Mouse (Mus musculus) forebrain, embryonic 11.5 days (tissue): Measurements from ENCODE around the gene Gbf1. TPM values are rescaled to one million over a fixed set of nuclear protein-coding genes. Genes with fewer than 3 reads are reported as not detected.

Experiments
- ATAC-seq: fragments of 200-750 bp; cut with Nextera tagmentation; replicated peaks from 2 replicates; pipeline ENCODE4 v1.8.0; 2017; ENCODE audit warnings: moderate TSS enrichment; ENCODE audit not compliant: low FRiP score
- DNase-seq: peaks from one replicate; pipeline ENCODE4 v3.0.0-alpha.2; 2017; ENCODE audit warnings: low spot score
- H3K27ac ChIP-seq: fragments of 300-500 bp; sonication (generic); 2 replicates; pipeline ENCODE4 v1.5.1; 2014; ENCODE audit warnings: low read depth, low read length
- H3K27me3 ChIP-seq: fragments of 300-500 bp; sonication (generic); 2 replicates; pipeline ENCODE4 v1.6.1; 2014; ENCODE audit warnings: mild to moderate bottlenecking, low read length, mixed read lengths; ENCODE audit not compliant: control insufficient read depth, insufficient read depth
- H3K36me3 ChIP-seq: fragments of 300-500 bp; sonication (generic); 2 replicates; pipeline ENCODE4 v1.6.1; 2014; ENCODE audit warnings: mild to moderate bottlenecking, low read length, moderate library complexity, mixed read lengths; ENCODE audit not compliant: control insufficient read depth, insufficient read depth
- H3K4me1 ChIP-seq: fragments of 300-500 bp; sonication (generic); replicated peaks from 2 replicates; pipeline ENCODE4 v1.6.1; 2014; ENCODE audit warnings: low read length, mixed read lengths; ENCODE audit not compliant: control insufficient read depth, insufficient read depth
- H3K4me2 ChIP-seq: fragments of 300-500 bp; sonication (generic); 2 replicates; pipeline ENCODE4 v1.6.1; 2014; ENCODE audit warnings: low read depth, mild to moderate bottlenecking, low read length, moderate library complexity, mixed read lengths; ENCODE audit not compliant: severe bottlenecking
- H3K4me3 ChIP-seq: fragments of 300-500 bp; sonication (generic); 2 replicates; pipeline ENCODE4 v1.5.1; 2014; ENCODE audit warnings: low read depth, low read length
- H3K9ac ChIP-seq: fragments of 300-500 bp; sonication (generic); 2 replicates; pipeline ENCODE4 v1.6.1; 2014; ENCODE audit warnings: low read length
- H3K9me3 ChIP-seq: fragments of 300-500 bp; sonication (generic); 2 replicates; pipeline ENCODE4 v1.6.1; 2016; ENCODE audit warnings: low read length, mixed read lengths; ENCODE audit not compliant: control insufficient read depth
- WGBS: fragments of 180-500 bp; shearing (Covaris S2); extraction: QIAGEN DNeasy Blood & Tissue Kit; methylation state at CpG from one replicate; pipeline ENCODE4 v1.1.7; 2014; 5-methylcytosine and 5-hydroxymethylcytosine counted together
- polyA plus RNA-seq: library from polyadenylated mRNA; unstranded; fragments of >200 nt; fragmentation: Nextera tagmentation; extraction: Ambion mirVana; gene quantifications from 2 replicates; pipeline ENCODE4 v1.2.1, GENCODE M21; 2014

Gene Gbf1
- polyA plus RNA-seq, 1 experiment from 2014 or later, result 49.0 TPM

GRCm38 (mm10) chr19:46308706-46309435 is 156.6 kb downstream of the Gbf1 start:
- DNase-seq (peak; percentile 94), ATAC-seq (peak; percentile 22)
- Histone ChIP-seq H3K27me3 (peaks cover 32% of the 10 kb centered on the region), H3K27ac (no peak overlapping the region), H3K9ac (peak overlapping the region; percentile 20; the same call in 1 of the 2 replicates), H3K4me2 (peak overlapping the region; percentile 74), H3K4me3 (peak overlapping the region; percentile 22), H3K36me3 (no peaks in the 10 kb centered on the region), H3K9me3 (no peaks in the 10 kb centered on the region), H3K4me1 (peaks cover 9% of the 10 kb centered on the region)
- WGBS, result under 1% methylated on average over 47 of the region's 47 CpGs

GRCm38 (mm10) chr19:46309651-46310305 is 157.5 kb downstream of the Gbf1 start:
- Histone ChIP-seq H3K9ac (no peak overlapping the region), H3K9me3 (no peaks in the 10 kb centered on the region), H3K27me3 (peaks cover 41% of the 10 kb centered on the region), H3K4me1 (peaks cover 8% of the 10 kb centered on the region), H3K4me2 (no peak overlapping the region), H3K27ac (no peak overlapping the region), H3K4me3 (no peak overlapping the region), H3K36me3 (no peaks in the 10 kb centered on the region)
- ATAC-seq (no peak), DNase-seq (peak; percentile 50)
- WGBS, result 84% methylated on average over 21 of the region's 21 CpGs

GRCm38 (mm10) chr19:46310312-46310865 is 158.1 kb downstream of the Gbf1 start:
- H3K9me3 ChIP-seq, result no peaks in the 10 kb centered on the region
- H3K4me2 ChIP-seq, result no peak overlapping the region
- H3K4me1 ChIP-seq, result peaks cover 3% of the 10 kb centered on the region; the same call in 1 of the 2 replicates
- 86% methylated on average over 12 of the region's 12 CpGs for WGBS
- no peak overlapping the region for H3K9ac ChIP-seq
- H3K27me3 ChIP-seq, result peaks cover 47% of the 10 kb centered on the region
- H3K4me3 ChIP-seq, result no peak overlapping the region
- no peak overlapping the region for H3K27ac ChIP-seq
- ATAC-seq, result no peak
- peak; percentile 50 for DNase-seq
- no peaks in the 10 kb centered on the region for H3K36me3 ChIP-seq

GRCm38 (mm10) chr19:46311341-46311740 is 159.0 kb downstream of the Gbf1 start:
- ATAC-seq (no peak), DNase-seq (peak; percentile 43)
- 86% methylated on average over 9 of the region's 9 CpGs for WGBS

GRCm38 (mm10) chr19:46312566-46312965 is 160.3 kb downstream of the Gbf1 start:
- no peak for ATAC-seq
- 90% methylated on average over 21 of the region's 21 CpGs for WGBS

More at GRCm38 (mm10) chr19:46311341-46311740, 159.0 kb downstream of the Gbf1 start:
- H3K4me1 ChIP-seq, result 0 out of 2 replicates have a peak, but pooled peaks cover 3% of the 10 kb centered on the region
- H3K36me3 ChIP-seq, result no peaks in the 10 kb centered on the region
- no peak overlapping the region for H3K4me3 ChIP-seq
- H3K4me2 ChIP-seq, result no peak overlapping the region
- peaks cover 55% of the 10 kb centered on the region for H3K27me3 ChIP-seq
- H3K27ac ChIP-seq, result no peak overlapping the region
- no peaks in the 10 kb centered on the region for H3K9me3 ChIP-seq
- H3K9ac ChIP-seq, result no peak overlapping the region

GRCm38 (mm10) chr19:46313116-46313515 is 160.8 kb downstream of the Gbf1 start:
- Histone ChIP-seq H3K36me3 (no peaks in the 10 kb centered on the region), H3K4me1 (peaks cover 13% of the 10 kb centered on the region; the same call in 1 of the 2 replicates), H3K9ac (no peak overlapping the region), H3K4me2 (no peak overlapping the region), H3K4me3 (no peak overlapping the region), H3K27ac (no peak overlapping the region), H3K27me3 (peaks cover 58% of the 10 kb centered on the region), H3K9me3 (no peaks in the 10 kb centered on the region)
- no peak for ATAC-seq
- DNase-seq, result peak; percentile 47
- 87% methylated on average over 9 of the region's 9 CpGs for WGBS

More at GRCm38 (mm10) chr19:46312566-46312965, 160.3 kb downstream of the Gbf1 start:
- peak; percentile 46 for DNase-seq
- Histone ChIP-seq H3K27me3 (peaks cover 57% of the 10 kb centered on the region), H3K9me3 (no peaks in the 10 kb centered on the region), H3K4me1 (peaks cover 7% of the 10 kb centered on the region; the same call in 1 of the 2 replicates), H3K4me3 (no peak overlapping the region), H3K27ac (no peak overlapping the region), H3K4me2 (no peak overlapping the region), H3K36me3 (no peaks in the 10 kb centered on the region), H3K9ac (no peak overlapping the region)

GRCm38 (mm10) chr19:46313591-46313990 is 161.3 kb downstream of the Gbf1 start:
- H3K9me3 ChIP-seq, result no peaks in the 10 kb centered on the region
- peaks cover 58% of the 10 kb centered on the region for H3K27me3 ChIP-seq
- H3K27ac ChIP-seq, result no peak overlapping the region
- no peaks in the 10 kb centered on the region for H3K36me3 ChIP-seq
- H3K4me1 ChIP-seq, result peaks cover 15% of the 10 kb centered on the region; the same call in 1 of the 2 replicates
- no peak for ATAC-seq
- peak; percentile 43 for DNase-seq
- H3K4me2 ChIP-seq, result no peak overlapping the region
- WGBS, result 67% methylated on average over 6 of the region's 6 CpGs
- H3K4me3 ChIP-seq, result no peak overlapping the region
- H3K9ac ChIP-seq, result no peak overlapping the region

- ATAC-seq, result no peak
- Histone ChIP-seq H3K4me2 (no peak overlapping the region), H3K9me3 (no peaks in the 10 kb centered on the region), H3K4me1 (peaks cover 12% of the 10 kb centered on the region; the same call in 1 of the 2 replicates), H3K36me3 (no peaks in the 10 kb centered on the region), H3K4me3 (no peak overlapping the region), H3K27ac (no peak overlapping the region), H3K27me3 (peaks cover 61% of the 10 kb centered on the region), H3K9ac (no peak overlapping the region)
- 6% methylated on average over 18 of the region's 18 CpGs for WGBS
- DNase-seq, result peak; percentile 44
Measured at GRCm38 (mm10) chr19:46314151-46314601, 161.9 kb downstream of the Gbf1 start.
